Mouse (Mus musculus) megakaryocyte, embryonic 14.5 days (primary cell): Measurements from ENCODE around the gene Inka2.

Experiments used
- FLI1 ChIP-seq: IDR thresholded peaks from 2 replicates; pipeline ENCODE4 v1.6.1; 2012; ENCODE audit warnings: low read length, inconsistent platforms, mixed read lengths
- GATA1 ChIP-seq: IDR thresholded peaks from 3 replicates; pipeline ENCODE4 v1.6.1; 2012; ENCODE audit warnings: mixed read lengths, low read length, inconsistent platforms, borderline replicate concordance

DNA sequence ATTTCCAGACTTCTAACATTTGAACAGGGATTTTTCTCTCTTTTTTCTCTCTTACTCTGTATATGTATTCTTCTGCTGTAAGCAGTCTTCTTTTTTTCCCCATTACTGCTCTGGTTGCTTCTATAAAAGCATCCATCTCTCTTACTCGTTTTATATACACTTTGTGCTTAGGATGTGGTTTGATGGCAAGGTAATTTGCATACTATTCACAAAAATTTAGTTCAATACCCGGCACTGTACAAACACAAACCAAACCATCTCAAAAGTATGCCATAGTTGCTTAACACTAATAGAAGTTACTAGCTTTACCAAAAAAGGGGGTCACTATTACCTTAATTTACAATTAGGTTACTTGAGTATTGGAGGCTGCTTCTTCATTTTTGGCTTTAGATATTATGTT, 52.1 kb downstream of the Inka2 start:
- TF ChIP-seq GATA1 (no peak), FLI1 (no peak)
